Mouse (Mus musculus): ENCODE data around the gene Gm28051. TPM values are rescaled to one million over a fixed set of nuclear protein-coding genes. Genes with fewer than 3 reads are reported as not detected.

Gm28051 gene
- total and polyA plus RNA-seq, 3 experiments = not detected

GRCm38 (mm10) chr12:102686321-102686720 is 71.2 kb downstream of the Gm28051 start:
- Histone ChIP-seq H3K4me3 (replicated peaks in 1 of 3; ENCODE audit: low read depth in 2 of 3, low read length in 2 of 3, poor library complexity in 1 of 3) (no peak overlapping the region), H3K4me2 (ENCODE audit: insufficient read depth, low read depth, poor library complexity, severe bottlenecking) (no peak overlapping the region), H3K27ac (ENCODE audit: insufficient read depth, low read depth) (no peak overlapping the region), H3K9ac (ENCODE audit: insufficient read depth, low read depth) (no peak overlapping the region), H3K79me2 (replicated peaks; ENCODE audit: control insufficient read depth, extremely low read depth, insufficient read depth, poor library complexity, severe bottlenecking) (peaks cover 19% of the 10 kb centered on the region), H3K4me1 (ENCODE audit: control insufficient read depth in 1 of 2, insufficient read depth in 2 of 2) (peaks cover 15 to 66% of the 10 kb centered on the region in 2 experiments), H3K36me3 (replicated peaks in 1 of 2; ENCODE audit: control insufficient read depth in 1 of 2, insufficient read depth in 1 of 2, low read length in 1 of 2) (peaks cover 2 to 71% of the 10 kb centered on the region in 2 experiments), H3K9me3 (replicated peaks; ENCODE audit: low read length) (peaks cover 2% of the 10 kb centered on the region), H3K27me3 (replicated peaks) (no peaks in the 10 kb centered on the region)
- TF ChIP-seq RCOR1 (conservative IDR thresholded peaks at IDR 0.05; ENCODE audit: low read depth, low read length) (no peak), MAX (IDR thresholded peaks at IDR 0.05; ENCODE audit: low read length) (no peak), MXI1 (IDR thresholded peaks at IDR 0.05; ENCODE audit: low read depth, low read length) (no peak), UBTF (IDR thresholded peaks at IDR 0.05; ENCODE audit: low read depth, low read length) (no peak), TCF12 (IDR thresholded peaks at IDR 0.05; ENCODE audit: low read depth, low read length) (no peak), BHLHE40 (IDR thresholded peaks at IDR 0.05; ENCODE audit: low read depth, low read length) (no peak), MAZ (IDR thresholded peaks at IDR 0.05; ENCODE audit: low read depth, low read length) (no peak), SIN3A (IDR thresholded peaks at IDR 0.05; ENCODE audit: low read length) (no peak), E2F4 (IDR thresholded peaks at IDR 0.05; ENCODE audit: insufficient replicate concordance, low read depth, low read length) (no peak), MYC (IDR thresholded peaks at IDR 0.05; ENCODE audit: low read depth, low read length) (no peak), KAT2A (IDR thresholded peaks at IDR 0.05; ENCODE audit: insufficient replicate concordance, low read length) (no peak)
- dilution Hi-C loops (cut with MboI; ENCODE audit: extremely low pct_ligation_motif_present, extremely low pct_unique_long_range_greater_than_20kb, low sequenced_read_pairs) (no loop called here), in situ Hi-C loops (cut with MboI; ENCODE audit: low pct_ligation_motif_present, low pct_unique_long_range_greater_than_20kb, low sequenced_read_pairs) (no loop called here)
- DNase-seq (ENCODE audit: extremely low read depth) = no peak

- DNase-seq (ENCODE audit: extremely low read depth) = no peak
- Histone ChIP-seq H3K4me3 (replicated peaks in 1 of 3; ENCODE audit: low read depth in 2 of 3, low read length in 2 of 3, poor library complexity in 1 of 3) (no peak overlapping the region), H3K27ac (ENCODE audit: insufficient read depth, low read depth) (no peak overlapping the region), H3K4me1 (ENCODE audit: control insufficient read depth in 1 of 2, insufficient read depth in 2 of 2) (peaks cover 12 to 66% of the 10 kb centered on the region in 2 experiments), H3K4me2 (ENCODE audit: insufficient read depth, low read depth, poor library complexity, severe bottlenecking) (no peak overlapping the region), H3K9me3 (replicated peaks; ENCODE audit: low read length) (peaks cover 2% of the 10 kb centered on the region), H3K79me2 (replicated peaks; ENCODE audit: control insufficient read depth, extremely low read depth, insufficient read depth, poor library complexity, severe bottlenecking) (peaks cover 12% of the 10 kb centered on the region; the same call in 1 of the 2 replicates), H3K36me3 (replicated peaks in 1 of 2; ENCODE audit: control insufficient read depth in 1 of 2, insufficient read depth in 1 of 2, low read length in 1 of 2) (peaks cover 2 to 79% of the 10 kb centered on the region in 2 experiments), H3K27me3 (replicated peaks) (no peaks in the 10 kb centered on the region), H3K9ac (ENCODE audit: insufficient read depth, low read depth) (no peak overlapping the region)
- no peak for TF ChIP-seq POLR2A (IDR thresholded peaks at IDR 0.05; ENCODE audit: low read depth, low read length)
- no peak for TF ChIP-seq MAX (IDR thresholded peaks at IDR 0.05; ENCODE audit: low read length)
- no peak for TF ChIP-seq CHD2 (IDR thresholded peaks at IDR 0.05; ENCODE audit: low read length)
- no peak for TF ChIP-seq SIN3A (IDR thresholded peaks at IDR 0.05; ENCODE audit: low read length)
- no peak for TF ChIP-seq JUND (conservative IDR thresholded peaks at IDR 0.05; ENCODE audit: low read depth, low read length)
- TF ChIP-seq ZNF384 (IDR thresholded peaks at IDR 0.05; ENCODE audit: low read depth, low read length) = no peak
- no peak for TF ChIP-seq MAZ (IDR thresholded peaks at IDR 0.05; ENCODE audit: low read depth, low read length)
- TF ChIP-seq PAX5 (IDR thresholded peaks at IDR 0.05; ENCODE audit: low read length) = no peak
- no peak for TF ChIP-seq NRF1 (IDR thresholded peaks at IDR 0.05; ENCODE audit: low read depth, low read length)
- no peak for TF ChIP-seq USF1 (IDR thresholded peaks at IDR 0.05; ENCODE audit: low read depth, low read length)
- TF ChIP-seq ZC3H11A (IDR thresholded peaks at IDR 0.05; ENCODE audit: low read depth, low read length) = no peak
- no peak for TF ChIP-seq BHLHE40 (IDR thresholded peaks at IDR 0.05; ENCODE audit: low read depth, low read length)
- dilution Hi-C loops (cut with MboI; ENCODE audit: extremely low pct_ligation_motif_present, extremely low pct_unique_long_range_greater_than_20kb, low sequenced_read_pairs) (no loop called here), in situ Hi-C loops (cut with MboI; ENCODE audit: low pct_ligation_motif_present, low pct_unique_long_range_greater_than_20kb, low sequenced_read_pairs) (no loop called here)
These were observed 72.0 kb downstream of the Gm28051 start for GRCm38 (mm10) chr12:102685523-102685931.
